8 mouse cellular contexts compared by ENCODE assay signal in genomic region chr4:123664021-123664950, GRCm38 (mm10). TPM values are rescaled to one million over a fixed set of nuclear protein-coding genes. Genes with fewer than 3 reads are reported as not detected.
DNase-seq lines count a peak whose midpoint lies in the region; ATAC-seq lines count a peak whose summit lies in the region.

No protein-coding gene starts in this region.

- H3K36me3 ChIP-seq in hindbrain, embryonic 11.5 days (ENCODE audit: control insufficient read depth, insufficient read depth, low read length): no peaks in the 10 kb centered on the region
- H3K36me3 ChIP-seq in megakaryocyte, embryonic 14.5 days (replicated peaks; ENCODE audit: low read length): no peaks in the 10 kb centered on the region

- peak; percentile 76 for ATAC-seq in hindbrain, embryonic 11.5 days (ENCODE audit: low FRiP score)
- no peak for ATAC-seq in monocyte, adult 5-6 weeks (replicated peaks; ENCODE audit: insufficient number of reproducible peaks, low FRiP score, low TSS enrichment, poor library complexity, severe bottlenecking)

- H3K4me3 ChIP-seq in hindbrain, embryonic 11.5 days (ENCODE audit: low read depth, low read length): peak overlapping the region; percentile 92
- H3K4me3 ChIP-seq in megakaryocyte, embryonic 14.5 days (replicated peaks): peak overlapping the region; percentile 94

- WGBS in hindbrain, embryonic 11.5 days: 0% methylated on average over 50 of the region's 125 CpGs

- peak overlapping the region; percentile 97 for H3K9ac ChIP-seq in hindbrain, embryonic 11.5 days (ENCODE audit: low read depth, low read length)

- peak overlapping the region; percentile 69 for H3K4me2 ChIP-seq in hindbrain, embryonic 11.5 days (replicated peaks; ENCODE audit: low read depth, low read length)

- H3K4me1 ChIP-seq in hindbrain, embryonic 11.5 days (replicated peaks; ENCODE audit: control insufficient read depth, insufficient read depth, low read length): peaks cover 7% of the 10 kb centered on the region
- peaks cover 42% of the 10 kb centered on the region for H3K4me1 ChIP-seq in megakaryocyte, embryonic 14.5 days

- H3K9me3 ChIP-seq in hindbrain, embryonic 11.5 days (ENCODE audit: control insufficient read depth, low read length): no peaks in the 10 kb centered on the region
- no peaks in the 10 kb centered on the region for H3K9me3 ChIP-seq in megakaryocyte, embryonic 14.5 days

- H3K27ac ChIP-seq in hindbrain, embryonic 11.5 days (ENCODE audit: low read depth, low read length): peak overlapping the region; percentile 100

- no peaks in the 10 kb centered on the region for H3K27me3 ChIP-seq in hindbrain, embryonic 11.5 days (ENCODE audit: control insufficient read depth, insufficient read depth, low read length)
- peaks cover 58% of the 10 kb centered on the region for H3K27me3 ChIP-seq in megakaryocyte, embryonic 14.5 days (replicated peaks)

- peak; percentile 59 for DNase-seq in ZHBTc4 (ENCODE audit: low read depth, low spot score)
- peak; percentile 59 for DNase-seq in cerebellum, adult 8-10 months
- peak; percentile 48 for DNase-seq in forelimb bud, embryonic 11.5 days (ENCODE audit: low read depth, low spot score)
- peak; percentile 79 for DNase-seq in hindbrain, embryonic 11.5 days (ENCODE audit: low spot score)
- peak; percentile 70 to 75 for DNase-seq in layer of hippocampus, postnatal 36 days
- peak; percentile 83 for DNase-seq in right cerebral cortex, postnatal 25 days

RNA-seq across cellular contexts. Expression of gene Macf1, which starts 19.9 kb away (rescaled TPM):
- 74.7 and 114 TPM in 2 replicates for polyA plus RNA-seq in hindbrain, embryonic 11.5 days (2014; fragmentation: Nextera tagmentation; extraction: Ambion mirVana)
- 100 to 1,000 TPM; 225 to 255 TPM for total RNA-seq in layer of hippocampus, postnatal 36 days (2021)
- polyA plus RNA-seq in megakaryocyte, embryonic 14.5 days (2012; ENCODE audit: insufficient read depth, low replicate concordance): 23.7 and 41.2 TPM in 2 replicates
- 368 to 783 TPM (median 392 TPM) in 3 replicates for total RNA-seq in monocyte, adult 5-6 weeks (2017)

RNA-seq across cellular contexts. Expression of gene Ndufs5, which starts 53.7 kb away (rescaled TPM):
- 340 and 344 TPM in 2 replicates for polyA plus RNA-seq in hindbrain, embryonic 11.5 days (2014; fragmentation: Nextera tagmentation; extraction: Ambion mirVana)
- 100 to 1,000 TPM; 180 to 196 TPM for total RNA-seq in layer of hippocampus, postnatal 36 days (2021)
- 4.2 and 79.5 TPM in 2 replicates for polyA plus RNA-seq in megakaryocyte, embryonic 14.5 days (2012; ENCODE audit: insufficient read depth, low replicate concordance)
- 58.3 to 116 TPM (median 73.9 TPM) in 3 replicates for total RNA-seq in monocyte, adult 5-6 weeks (2017)
